Mouse (Mus musculus) C2C12 (cell line): Measurements from ENCODE around the gene Mcf2l. TPM values are rescaled to one million over a fixed set of nuclear protein-coding genes. Genes with fewer than 3 reads are reported as not detected.

ENCODE experiments used
- H3K27me3 ChIP-seq: one replicate; pipeline ENCODE4 v1.6.1; 2011; ENCODE audit not compliant: control insufficient read depth, insufficient read depth, insufficient read length
- H3K36me3 ChIP-seq: one replicate; pipeline ENCODE4 v1.6.1; 2011; ENCODE audit not compliant: control insufficient read depth, insufficient read depth
- H3K4me3 ChIP-seq: one replicate; pipeline ENCODE4 v1.5.1; 2011; ENCODE audit warnings: mild to moderate bottlenecking, control low read depth; ENCODE audit not compliant: poor library complexity, insufficient read depth, severe bottlenecking
- H3K79me2 ChIP-seq: one replicate; pipeline ENCODE4 v1.6.1; 2011; ENCODE audit not compliant: control insufficient read depth, insufficient read depth
- H3K79me3 ChIP-seq: one replicate; pipeline ENCODE4 v1.6.1; 2011; ENCODE audit warnings: low read depth, control low read depth
- H3ac ChIP-seq: one replicate; pipeline ENCODE3; 2011; ENCODE audit warnings: low read depth; ENCODE audit not compliant: control insufficient read depth, insufficient read length
- CEBPB ChIP-seq: IDR thresholded peaks from one replicate; pipeline ENCODE4 v1.6.1; 2011; ENCODE audit warnings: low read depth, mild to moderate bottlenecking, control low read depth, moderate library complexity
- CTCF ChIP-seq: IDR thresholded peaks from one replicate; pipeline ENCODE4 v1.5.1; 2011; ENCODE audit not compliant: control insufficient read depth, insufficient read depth, insufficient read length
- FOSL1 ChIP-seq: IDR thresholded peaks from one replicate; pipeline ENCODE4 v1.8.0; 2011; ENCODE audit warnings: mild to moderate bottlenecking, low read length; ENCODE audit not compliant: poor library complexity, insufficient read depth, severe bottlenecking
- MAX ChIP-seq: IDR thresholded peaks from one replicate; pipeline ENCODE4 v1.6.1; 2011; ENCODE audit warnings: mild to moderate bottlenecking, control low read depth
- MYOD1 ChIP-seq: IDR thresholded peaks from one replicate; pipeline ENCODE4 v1.6.1; 2011; ENCODE audit warnings: low read depth; ENCODE audit not compliant: control insufficient read depth, insufficient read length
- MYOG ChIP-seq: IDR thresholded peaks from one replicate; pipeline ENCODE4 v1.6.1; 2011; ENCODE audit not compliant: control insufficient read depth, insufficient read length; ENCODE audit errors: extremely low read depth
- USF1 ChIP-seq: IDR thresholded peaks from one replicate; pipeline ENCODE4 v1.6.1; 2011; ENCODE audit warnings: low read depth, mild to moderate bottlenecking, control low read depth, moderate library complexity
- microRNA-seq: library from miRNA; unstranded; fragments of <30 nt; microRNA quantifications from one replicate; pipeline ENCODE4, GENCODE M21; 2019; ENCODE audit warnings: borderline microRNAs expressed
- polyA plus RNA-seq: library from polyadenylated mRNA; unstranded; fragments of >200 nt; fragmentation: generic; extraction: Trizol; gene quantifications from one replicate; pipeline ENCODE4 v1.2.1, GENCODE M21; 2012; ENCODE audit warnings: missing spikeins

Mcf2l gene
- polyA plus RNA-seq, 1 experiment: 1.5 TPM

GRCm38 (mm10) chr8:13041459-13041858 is 167.9 kb downstream of the Mcf2l start:
- no peak for TF ChIP-seq MAX
- TF ChIP-seq CEBPB: no peak
- TF ChIP-seq USF1: peak; percentile 54
- no peak for TF ChIP-seq MYOD1
- no peaks in the 10 kb centered on the region for H3K79me2 ChIP-seq
- H3K79me3 ChIP-seq: no peaks in the 10 kb centered on the region
- H3K36me3 ChIP-seq: no peaks in the 10 kb centered on the region
- no peak overlapping the region for H3K4me3 ChIP-seq
- peaks cover 59% of the 10 kb centered on the region for H3K27me3 ChIP-seq
- H3ac ChIP-seq: no peak overlapping the region

GRCm38 (mm10) chr8:13047652-13048051 is 174.0 kb downstream of the Mcf2l start:
- H3ac ChIP-seq: no peak overlapping the region
- H3K36me3 ChIP-seq: no peaks in the 10 kb centered on the region
- H3K4me3 ChIP-seq: no peak overlapping the region
- peaks cover 54% of the 10 kb centered on the region for H3K27me3 ChIP-seq
- H3K79me3 ChIP-seq: no peaks in the 10 kb centered on the region
- TF ChIP-seq FOSL1 (no peak), MAX (no peak), USF1 (no peak), CEBPB (no peak), MYOD1 (no peak), CTCF (no peak), MYOG (no peak)
- no peaks in the 10 kb centered on the region for H3K79me2 ChIP-seq

GRCm38 (mm10) chr8:13050550-13050949 is 176.9 kb downstream of the Mcf2l start:
- no peaks in the 10 kb centered on the region for H3K79me2 ChIP-seq
- H3K27me3 ChIP-seq: peaks cover 68% of the 10 kb centered on the region
- no peak for TF ChIP-seq MAX
- TF ChIP-seq MYOG: no peak
- no peak for TF ChIP-seq USF1
- TF ChIP-seq CEBPB: no peak
- H3ac ChIP-seq: no peak overlapping the region
- H3K36me3 ChIP-seq: no peaks in the 10 kb centered on the region
- H3K79me3 ChIP-seq: no peaks in the 10 kb centered on the region
- H3K4me3 ChIP-seq: no peak overlapping the region

GRCm38 (mm10) chr8:13057351-13057750 is 183.7 kb downstream of the Mcf2l start:
- Histone ChIP-seq H3ac (no peak overlapping the region), H3K4me3 (no peak overlapping the region), H3K79me3 (no peaks in the 10 kb centered on the region), H3K36me3 (no peaks in the 10 kb centered on the region), H3K79me2 (no peaks in the 10 kb centered on the region), H3K27me3 (peaks cover 61% of the 10 kb centered on the region)
- TF ChIP-seq MAX (no peak), CEBPB (no peak)

- no peak within 1 kb of the TSS for H3ac ChIP-seq
- no peak within 1 kb of the TSS for H3K4me3 ChIP-seq
- TF ChIP-seq CEBPB (no peak), MAX (no peak), MYOG (no peak), FOSL1 (no peak), MYOD1 (no peak), USF1 (no peak), CTCF (no peak)
- H3K27me3 ChIP-seq: peaks cover 44% of the 10 kb centered on the region
- no peaks in the 10 kb centered on the region for H3K79me3 ChIP-seq
- no peaks in the 10 kb centered on the region for H3K36me3 ChIP-seq
- no peaks in the 10 kb centered on the region for H3K79me2 ChIP-seq
Observed at GRCm38 (mm10) chr8:13060441-13061150, 187.0 kb downstream of the Mcf2l start, which contains the start of gene Proz. Proz (plus strand) TSS chr8:13060914.

GRCm38 (mm10) chr8:13063112-13063511 is 189.5 kb downstream of the Mcf2l start:
- H3K79me3 ChIP-seq: no peaks in the 10 kb centered on the region
- no peak for TF ChIP-seq FOSL1
- TF ChIP-seq USF1: no peak
- no peak for TF ChIP-seq MYOG
- TF ChIP-seq CTCF: no peak
- no peak for TF ChIP-seq MAX
- no peak overlapping the region for H3ac ChIP-seq
- H3K79me2 ChIP-seq: no peaks in the 10 kb centered on the region
- H3K36me3 ChIP-seq: no peaks in the 10 kb centered on the region
- peaks cover 28% of the 10 kb centered on the region for H3K27me3 ChIP-seq
- no peak overlapping the region for H3K4me3 ChIP-seq

Small RNA genes within 50 kb of the gene (microRNA-seq; reads per million reads assigned to microRNA genes)
- gene Gm38671: not detected

Other genes starting within 250 kb of the Mcf2l start
- 22.0 TPM for gene Tubgcp3, start 201.6 kb upstream of the Mcf2l start, polyA plus RNA-seq
- gene Atp11a, start 116.8 kb upstream of the Mcf2l start, polyA plus RNA-seq: 16.6 TPM
- gene F7, start 152.2 kb downstream of the Mcf2l start, polyA plus RNA-seq: not detected
- not detected for gene F10, start 163.5 kb downstream of the Mcf2l start, polyA plus RNA-seq
- gene Proz, start 187.1 kb downstream of the Mcf2l start, polyA plus RNA-seq: 0.20 TPM
- gene Pcid2, start 231.7 kb downstream of the Mcf2l start, polyA plus RNA-seq: 23.6 TPM
- gene Cul4a, start 231.8 kb downstream of the Mcf2l start, polyA plus RNA-seq: 37.3 TPM